Comparison of ENCODE assay signal across 8 mouse cellular contexts in the genomic region with DNA sequence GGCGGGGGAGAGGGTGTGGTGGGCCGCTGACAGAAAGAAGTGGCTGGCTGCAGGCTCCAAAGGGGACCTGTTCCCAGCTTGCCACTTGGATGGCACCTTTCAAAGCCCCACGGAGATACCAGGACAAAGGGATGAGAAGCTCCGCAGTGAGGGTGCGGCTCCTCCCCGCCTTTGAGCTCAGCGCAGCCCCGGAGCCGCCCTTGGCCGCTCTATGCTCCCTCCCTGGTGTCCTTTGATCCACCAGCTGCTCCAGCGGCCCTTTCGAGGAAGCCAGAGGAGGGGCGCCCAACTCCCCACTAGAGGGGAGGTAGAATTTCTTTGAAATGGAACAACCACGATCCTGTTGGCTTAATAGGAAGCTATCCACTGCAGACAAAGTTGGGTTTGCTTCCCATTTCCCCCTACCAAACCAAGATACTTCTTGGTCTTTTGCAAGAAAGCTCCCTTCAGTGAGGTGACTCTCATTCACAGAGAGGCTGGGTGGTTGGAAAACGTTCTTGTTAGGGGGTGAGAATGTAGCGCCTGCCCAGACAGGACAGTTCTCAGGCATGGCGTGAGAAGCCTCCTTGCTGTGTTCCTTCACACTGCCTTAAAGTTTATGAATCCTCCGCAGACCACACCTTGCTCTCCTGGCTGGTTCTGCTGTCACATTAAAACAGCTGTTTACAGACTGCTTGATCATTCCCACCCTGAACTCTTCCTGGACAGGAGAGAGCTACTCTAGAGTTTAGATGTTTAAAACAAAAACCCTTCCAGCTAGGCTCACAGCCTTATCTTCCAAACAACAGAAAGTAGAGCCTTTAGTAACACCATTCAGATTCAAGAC. TPM values are rescaled to one million over a fixed set of nuclear protein-coding genes. Genes with fewer than 3 reads are reported as not detected.
DNase-seq lines count a peak whose midpoint lies in the region; ATAC-seq lines count a peak whose summit lies in the region.

No protein-coding gene starts in this region.

- H3K27me3 ChIP-seq in megakaryocyte, embryonic 14.5 days (replicated peaks), result no peaks in the 10 kb centered on the region
- peaks cover 76% of the 10 kb centered on the region for H3K27me3 ChIP-seq in forebrain, embryonic 10.5 days (ENCODE audit: poor library complexity, severe bottlenecking)
- H3K27me3 ChIP-seq in hindbrain, embryonic 16.5 days (replicated peaks; ENCODE audit: control insufficient read depth, insufficient read depth, low read length), result peaks cover 7% of the 10 kb centered on the region
- H3K27me3 ChIP-seq in midbrain, embryonic 13.5 days, result peaks cover 66% of the 10 kb centered on the region

- no peak for ATAC-seq in megakaryocyte, adult 5-6 weeks (ENCODE audit: poor library complexity, severe bottlenecking)
- no peak for ATAC-seq in hindbrain, embryonic 16.5 days
- ATAC-seq in midbrain, embryonic 13.5 days, result 0 out of 2 replicates have a peak, but pooled peaks have one; percentile 47

- H3K4me3 ChIP-seq in megakaryocyte, embryonic 14.5 days (replicated peaks), result peak overlapping the region; percentile 76
- peak overlapping the region; percentile 43 for H3K4me3 ChIP-seq in forebrain, embryonic 10.5 days
- H3K4me3 ChIP-seq in hindbrain, embryonic 16.5 days (ENCODE audit: low read length), result peak overlapping the region; percentile 21
- H3K4me3 ChIP-seq in midbrain, embryonic 13.5 days (replicated peaks), result peak overlapping the region; percentile 31

- peak overlapping the region; percentile 53 for H3K4me2 ChIP-seq in hindbrain, embryonic 16.5 days (ENCODE audit: low read length)
- peak overlapping the region; percentile 56 for H3K4me2 ChIP-seq in midbrain, embryonic 13.5 days (replicated peaks)

- peak overlapping the region; percentile 45; the same call in 1 of the 2 replicates for H3K9ac ChIP-seq in hindbrain, embryonic 16.5 days (ENCODE audit: low read depth, low read length)
- peak overlapping the region; percentile 50 for H3K9ac ChIP-seq in midbrain, embryonic 13.5 days (replicated peaks)

- H3K9me3 ChIP-seq in megakaryocyte, embryonic 14.5 days, result no peaks in the 10 kb centered on the region
- no peaks in the 10 kb centered on the region for H3K9me3 ChIP-seq in forebrain, embryonic 10.5 days
- no peaks in the 10 kb centered on the region for H3K9me3 ChIP-seq in hindbrain, embryonic 16.5 days (ENCODE audit: control insufficient read depth, low read length)
- H3K9me3 ChIP-seq in midbrain, embryonic 13.5 days, result no peaks in the 10 kb centered on the region

- 7% methylated on average over 18 of the region's 18 CpGs for WGBS in forebrain, embryonic 10.5 days
- 11% methylated on average over 16 of the region's 18 CpGs for WGBS in hindbrain, embryonic 16.5 days
- 8% methylated on average over 18 of the region's 18 CpGs for WGBS in midbrain, embryonic 13.5 days

- no peaks in the 10 kb centered on the region for H3K36me3 ChIP-seq in megakaryocyte, embryonic 14.5 days (replicated peaks; ENCODE audit: low read length)
- no peaks in the 10 kb centered on the region for H3K36me3 ChIP-seq in forebrain, embryonic 10.5 days (replicated peaks)
- H3K36me3 ChIP-seq in hindbrain, embryonic 16.5 days (ENCODE audit: control insufficient read depth, insufficient read depth, low read length), result no peaks in the 10 kb centered on the region
- no peaks in the 10 kb centered on the region for H3K36me3 ChIP-seq in midbrain, embryonic 13.5 days

- peak; percentile 30 for DNase-seq in forebrain, embryonic 10.5 days (ENCODE audit: extremely low spot score, low spot score)
- no peak for DNase-seq in layer of hippocampus, postnatal 25 days (ENCODE audit: extremely low spot score in 1 of 2, low spot score in 1 of 2)
- DNase-seq in layer of hippocampus, adult 18-20 months (ENCODE audit: low spot score in 2 of 2), result no peak
- DNase-seq in layer of hippocampus, adult 8-10 months (ENCODE audit: low spot score in 2 of 2), result no peak

- peak overlapping the region; percentile 67 for H3K27ac ChIP-seq in forebrain, embryonic 10.5 days
- no peak overlapping the region for H3K27ac ChIP-seq in hindbrain, embryonic 16.5 days (ENCODE audit: low read depth, low read length)
- H3K27ac ChIP-seq in midbrain, embryonic 13.5 days, result no peak overlapping the region

- H3K4me1 ChIP-seq in megakaryocyte, embryonic 14.5 days, result peaks cover 73% of the 10 kb centered on the region
- H3K4me1 ChIP-seq in forebrain, embryonic 10.5 days, result peaks cover 41% of the 10 kb centered on the region
- peaks cover 12% of the 10 kb centered on the region; the same call in 1 of the 2 replicates for H3K4me1 ChIP-seq in hindbrain, embryonic 16.5 days (ENCODE audit: control insufficient read depth, insufficient read depth, low read depth, low read length)
- peaks cover 29% of the 10 kb centered on the region for H3K4me1 ChIP-seq in midbrain, embryonic 13.5 days (replicated peaks)

RNA-seq across cellular contexts. Expression of gene Ccdc186, which starts 45.9 kb away (rescaled TPM):
- 0.72 TPM in 1 of 2 replicates, not detected in the other for polyA plus RNA-seq in megakaryocyte, embryonic 14.5 days (2012; ENCODE audit: insufficient read depth, low replicate concordance)
- total RNA-seq in megakaryocyte, adult 5-6 weeks (2015), result 16.1 and 18.6 TPM in 2 replicates
- 32.2 and 58.1 TPM in 2 replicates for total RNA-seq in megakaryocyte, adult 5-6 weeks (2017)
- polyA plus RNA-seq in forebrain, embryonic 10.5 days (2016; fragmentation: Nextera tagmentation; extraction: Ambion mirVana), result 14.2 and 14.4 TPM in 2 replicates
- 19.1 and 20.2 TPM in 2 replicates for polyA plus RNA-seq in hindbrain, embryonic 16.5 days (2015; fragmentation: Nextera tagmentation; extraction: Ambion mirVana)
- polyA plus RNA-seq in midbrain, embryonic 13.5 days (2015; fragmentation: Nextera tagmentation; extraction: Ambion mirVana), result 28.8 and 29.1 TPM in 2 replicates
- total RNA-seq in layer of hippocampus, postnatal 25 days (2021), result 10 to 100 TPM; 44.4 to 46.3 TPM
- 10 to 100 TPM; 51.0 to 51.4 TPM for total RNA-seq in layer of hippocampus, adult 18-20 months (2021)
- 10 to 100 TPM; 41.4 to 56.6 (median 51.8) TPM for total RNA-seq in layer of hippocampus, adult 8-10 months (2022)

RNA-seq across cellular contexts. Expression of gene Tdrd1, which starts 49.9 kb away (rescaled TPM):
- polyA plus RNA-seq in megakaryocyte, embryonic 14.5 days (2012; ENCODE audit: insufficient read depth, low replicate concordance), result not detected in 2 replicates
- not detected in 2 replicates for total RNA-seq in megakaryocyte, adult 5-6 weeks (2015)
- 0.07 TPM in 1 of 2 replicates, not detected in the other for total RNA-seq in megakaryocyte, adult 5-6 weeks (2017)
- 0.48 and 0.49 TPM in 2 replicates for polyA plus RNA-seq in forebrain, embryonic 10.5 days (2016; fragmentation: Nextera tagmentation; extraction: Ambion mirVana)
- 1.3 and 1.4 TPM in 2 replicates for polyA plus RNA-seq in hindbrain, embryonic 16.5 days (2015; fragmentation: Nextera tagmentation; extraction: Ambion mirVana)
- 0.42 and 0.62 TPM in 2 replicates for polyA plus RNA-seq in midbrain, embryonic 13.5 days (2015; fragmentation: Nextera tagmentation; extraction: Ambion mirVana)
- under 1 TPM; 0.34 to 0.56 TPM for total RNA-seq in layer of hippocampus, postnatal 25 days (2021)
- total RNA-seq in layer of hippocampus, adult 18-20 months (2021), result under 1 TPM; 0.37 to 0.71 TPM
- total RNA-seq in layer of hippocampus, adult 8-10 months (2022), result under 1 TPM; 0.37 to 0.65 (median 0.42) TPM

RNA-seq across cellular contexts. Expression of gene Adrb1, which starts 54.1 kb away (rescaled TPM):
- polyA plus RNA-seq in megakaryocyte, embryonic 14.5 days (2012; ENCODE audit: insufficient read depth, low replicate concordance), result not detected in 2 replicates
- 0.09 and 0.11 TPM in 2 replicates for total RNA-seq in megakaryocyte, adult 5-6 weeks (2015)
- total RNA-seq in megakaryocyte, adult 5-6 weeks (2017), result 0.07 and 0.16 TPM in 2 replicates
- 0.07 and 0.21 TPM in 2 replicates for polyA plus RNA-seq in forebrain, embryonic 10.5 days (2016; fragmentation: Nextera tagmentation; extraction: Ambion mirVana)
- polyA plus RNA-seq in hindbrain, embryonic 16.5 days (2015; fragmentation: Nextera tagmentation; extraction: Ambion mirVana), result 0.56 and 0.71 TPM in 2 replicates
- polyA plus RNA-seq in midbrain, embryonic 13.5 days (2015; fragmentation: Nextera tagmentation; extraction: Ambion mirVana), result 0.32 and 0.59 TPM in 2 replicates
- 10 to 100 TPM; 17.6 to 18.4 TPM for total RNA-seq in layer of hippocampus, postnatal 25 days (2021)
- total RNA-seq in layer of hippocampus, adult 18-20 months (2021), result 10 to 100 TPM; 20.5 to 23.9 TPM
- 10 to 100 TPM; 19.9 to 22.8 (median 20.3) TPM for total RNA-seq in layer of hippocampus, adult 8-10 months (2022)

Comparison
In these comparisons a context has a peak if more than half of its experiments do, and no peak if none do; other contexts are left out.
1. H3K4me3 ChIP-seq: peak in every context shown above with its lines; median percentile 76 in megakaryocyte, embryonic 14.5 days; 43 in forebrain, embryonic 10.5 days; 31 in midbrain, embryonic 13.5 days; 21 in hindbrain, embryonic 16.5 days.
2. RNA of gene Adrb1, which starts 54.1 kb away (total RNA-seq): 20.5 to 23.9 TPM in layer of hippocampus, adult 18-20 months, 19.9 to 22.8 TPM in layer of hippocampus, adult 8-10 months and 17.6 to 18.4 TPM in layer of hippocampus, postnatal 25 days; 0.07 to 0.16 TPM in megakaryocyte, adult 5-6 weeks; every median in the first group is over 10 times any median in the second.